Mouse (Mus musculus) liver, embryonic 14.5 days (tissue): ENCODE measurements around the gene Haspin. TPM values are rescaled to one million over a fixed set of nuclear protein-coding genes. Genes with fewer than 3 reads are reported as not detected.

Experiments used
- ATAC-seq: fragments of 200-750 bp; cut with Nextera tagmentation; 2 replicates; pipeline ENCODE4 v1.8.0; 2017; ENCODE audit warnings: moderate number of reproducible peaks, mild to moderate bottlenecking, moderate library complexity; ENCODE audit not compliant: insufficient read depth
- DNase-seq, 3 experiments: peaks; one replicate each; pipeline ENCODE4 v3.0.0-alpha.2; 2012 to 2013; ENCODE audit warnings: low read depth in 3 of 3, low spot score in 3 of 3
- H3K27ac ChIP-seq: fragments of 300-500 bp; sonication (generic); 2 replicates; pipeline ENCODE4 v1.5.1; 2014; ENCODE audit warnings: moderate library complexity, mild to moderate bottlenecking, control low read depth, inconsistent platforms
- H3K27me3 ChIP-seq: fragments of 300-500 bp; sonication (generic); 2 replicates; pipeline ENCODE4 v1.6.1; 2014; ENCODE audit warnings: mild to moderate bottlenecking, low read length, moderate library complexity; ENCODE audit not compliant: control insufficient read depth, insufficient read depth
- H3K36me3 ChIP-seq: fragments of 300-500 bp; sonication (generic); replicated peaks from 2 replicates; pipeline ENCODE4 v1.6.1; 2014; ENCODE audit warnings: low read depth; ENCODE audit not compliant: control insufficient read depth, insufficient read depth
- H3K4me1 ChIP-seq, 2 experiments: fragments of 200-500 bp in 1 of 2; fragments of 300-500 bp in 1 of 2; sonication (generic) in 1 of 2; replicated peaks; 2 replicates each; pipeline ENCODE4 v1.6.1; 2012 to 2014; ENCODE audit warnings: antibody characterized with exemption in 1 of 2, inconsistent platforms in 1 of 2, low read length in 1 of 2; ENCODE audit not compliant: control insufficient read depth in 2 of 2, insufficient read depth in 2 of 2
- H3K4me2 ChIP-seq: fragments of 300-500 bp; sonication (generic); 2 replicates; pipeline ENCODE4 v1.6.1; 2014; ENCODE audit warnings: low read depth, mild to moderate bottlenecking, control low read depth, moderate library complexity
- H3K4me3 ChIP-seq, 2 experiments: fragments of 200-500 bp in 1 of 2; fragments of 300-500 bp in 1 of 2; sonication (generic) in 1 of 2; 2 replicates each; pipeline ENCODE4 v1.5.1; 2012 to 2014; ENCODE audit warnings: low read depth in 2 of 2, low read length in 2 of 2, mild to moderate bottlenecking in 2 of 2, control low read depth in 1 of 2, inconsistent platforms in 1 of 2, moderate library complexity in 1 of 2; ENCODE audit not compliant: insufficient read depth in 1 of 2
- H3K9ac ChIP-seq: fragments of 300-500 bp; sonication (generic); replicated peaks from 2 replicates; pipeline ENCODE4 v1.6.1; 2014; ENCODE audit warnings: mild to moderate bottlenecking, control low read depth, moderate library complexity
- H3K9me3 ChIP-seq: fragments of 300-500 bp; sonication (generic); 2 replicates; pipeline ENCODE4 v1.6.1; 2016; ENCODE audit warnings: low read length, mixed read lengths; ENCODE audit not compliant: control insufficient read depth
- CTCF ChIP-seq: IDR thresholded peaks from 2 replicates; pipeline ENCODE4 v1.5.1; 2016; ENCODE audit warnings: antibody characterized with exemption, low read depth, control low read depth
- EP300 ChIP-seq: IDR thresholded peaks from 2 replicates; pipeline ENCODE4 v1.6.1; 2016; ENCODE audit warnings: antibody characterized with exemption, low read depth
- WGBS: fragments of 180-500 bp; shearing (Covaris S2); extraction: QIAGEN DNeasy Blood & Tissue Kit; methylation state at CpG from one replicate; pipeline ENCODE4 v1.1.7; 2014; ENCODE audit not compliant: insufficient replicate concordance; 5-methylcytosine and 5-hydroxymethylcytosine counted together
- polyA plus RNA-seq, 2 experiments: library from polyadenylated mRNA; depleted of rRNA in 1 of 2; stranded (reverse) in 1 of 2; unstranded in 1 of 2; fragments of >200 nt; fragmentation: Nextera tagmentation in 1 of 2; extraction: Ambion mirVana in 1 of 2; gene quantifications; 2 replicates each; pipeline versions ENCODE4 v1.2.1 to v1.2.3; 2012 to 2014

Haspin gene
- polyA plus RNA-seq, 2 experiments: 5.7 to 10.5 TPM

GRCm38 (mm10) chr11:73159957-73160810 is 22.1 kb upstream of the Haspin start, which contains the start of gene P2rx5:
TSS of gene P2rx5 (plus strand) at chr11:73160421.
- Histone ChIP-seq H3K27ac (no peak within 1 kb of the TSS), H3K4me1 (peaks cover 0 to 2% of the 10 kb centered on the region in 2 experiments; a peak in 1 of 4 replicates), H3K9me3 (no peaks in the 10 kb centered on the region), H3K9ac (no peak within 1 kb of the TSS), H3K4me2 (peak within 1 kb of the TSS; percentile 57), H3K4me3 (peak within 1 kb of the TSS; percentile 17 to 38; a peak in 3 of 4 replicates), H3K27me3 (peaks cover 19% of the 10 kb centered on the region), H3K36me3 (no peaks in the 10 kb centered on the region)
- TF ChIP-seq EP300: no peak
- 3% methylated on average over 49 of the region's 49 CpGs for WGBS
- ATAC-seq (peak; percentile 37; the same call in 1 of the 2 replicates), DNase-seq (no peak)

GRCm38 (mm10) chr11:73155071-73155470 is 17.0 kb upstream of the Haspin start:
- no peak for ATAC-seq
- Histone ChIP-seq H3K9ac (no peak overlapping the region), H3K27ac (no peak overlapping the region), H3K4me2 (no peak overlapping the region), H3K9me3 (no peaks in the 10 kb centered on the region), H3K27me3 (peaks cover 9% of the 10 kb centered on the region), H3K4me3 (no peak overlapping the region), H3K36me3 (no peaks in the 10 kb centered on the region), H3K4me1 (no peaks in the 10 kb centered on the region)
- 54% methylated on average over 6 of the region's 6 CpGs for WGBS
- no peak for DNase-seq
- TF ChIP-seq EP300 (no peak), CTCF (no peak)

GRCm38 (mm10) chr11:73148209-73148608 is 10.1 kb upstream of the Haspin start:
- no peaks in the 10 kb centered on the region for H3K36me3 ChIP-seq
- no peak overlapping the region for H3K27ac ChIP-seq
- H3K4me1 ChIP-seq: no peaks in the 10 kb centered on the region
- H3K27me3 ChIP-seq: no peaks in the 10 kb centered on the region
- TF ChIP-seq EP300 (no peak), CTCF (no peak)
- no peak overlapping the region for H3K4me3 ChIP-seq
- no peak overlapping the region for H3K9ac ChIP-seq
- H3K9me3 ChIP-seq: no peaks in the 10 kb centered on the region
- DNase-seq (no peak), ATAC-seq (no peak)
- no peak overlapping the region for H3K4me2 ChIP-seq
- 68% methylated on average over 9 of the region's 9 CpGs for WGBS

- H3K4me1 ChIP-seq: no peaks in the 10 kb centered on the region
- H3K27ac ChIP-seq: no peak overlapping the region
- H3K27me3 ChIP-seq: no peaks in the 10 kb centered on the region
- no peak for ATAC-seq
- H3K9ac ChIP-seq: no peak overlapping the region
- DNase-seq: no peak
- H3K4me2 ChIP-seq: no peak overlapping the region
- WGBS: 45% methylated on average over 7 of the region's 7 CpGs
- H3K9me3 ChIP-seq: no peaks in the 10 kb centered on the region
- TF ChIP-seq EP300 (no peak), CTCF (no peak)
- no peak overlapping the region for H3K4me3 ChIP-seq
- no peaks in the 10 kb centered on the region for H3K36me3 ChIP-seq
Measured at GRCm38 (mm10) chr11:73146975-73147365, 8.9 kb upstream of the Haspin start.
